Mouse (Mus musculus) adrenal gland, postnatal 36 days (tissue): Measurements from ENCODE around the gene Ebi3. TPM values are rescaled to one million over a fixed set of nuclear protein-coding genes. Genes with fewer than 3 reads are reported as not detected.
A peak's percentile ranks its signal among the peaks of the same experiment; 100 is the strongest.
"Not testable (repeated sequence)": the region's sequence is repeated elsewhere in the genome, so short reads cannot be mapped to it uniquely, and the experiment has no call there.

Experiments
- DNase-seq, 2 experiments: peaks; one replicate each; pipeline ENCODE4 v3.0.0; 2021; ENCODE audit warnings: mixed read lengths in 1 of 2
- long read RNA-seq, 2 experiments: library from polyadenylated mRNA; stranded (forward); transcript quantifications; one replicate each; pipeline ENCODE4 v2.0.0; 2021; ENCODE audit warnings: borderline sequencing depth in 2 of 2
- total RNA-seq, 2 experiments: library from RNA; stranded (reverse); gene quantifications; 2 replicates each; pipeline ENCODE4 v1.2.3; 2021

The Ebi3 gene
- 1 to 10 TPM; 1.1 to 1.5 TPM for total RNA-seq
- long read RNA-seq, experiment 1: 0 reads
- long read RNA-seq, experiment 2: 0 reads

- DNase-seq: no peak
These were observed at the start of gene Ebi3 for GRCm38 (mm10) chr17:55952447-55953027. TSS of gene Ebi3 (plus strand) at chr17:55952640.

GRCm38 (mm10) chr17:55903087-55903486, 49.4 kb upstream of the Ebi3 start:
- DNase-seq: no peak

GRCm38 (mm10) chr17:55903687-55904086, 48.8 kb upstream of the Ebi3 start:
- DNase-seq: no peak

GRCm38 (mm10) chr17:55904131-55904530, 48.3 kb upstream of the Ebi3 start:
- no peak for DNase-seq

- DNase-seq: no peak
These were observed 45.8 kb upstream of the Ebi3 start for GRCm38 (mm10) chr17:55906669-55907068.

GRCm38 (mm10) chr17:55931553-55932502, 20.6 kb upstream of the Ebi3 start:
- DNase-seq: peak; percentile 48 to 74

- no peak for DNase-seq
These were observed 19.8 kb upstream of the Ebi3 start for GRCm38 (mm10) chr17:55932635-55933034.

- no peak for DNase-seq
These were observed 19.2 kb upstream of the Ebi3 start for GRCm38 (mm10) chr17:55933191-55933590.

- DNase-seq: not testable (repeated sequence)
These were observed 8.0 kb upstream of the Ebi3 start for GRCm38 (mm10) chr17:55944387-55944865.

GRCm38 (mm10) chr17:55944866-55945682, 7.4 kb upstream of the Ebi3 start:
- peak; percentile 95 to 97 for DNase-seq

- DNase-seq: no peak
These were observed 6.7 kb upstream of the Ebi3 start for GRCm38 (mm10) chr17:55945696-55946095.

GRCm38 (mm10) chr17:55948647-55949046, 3.8 kb upstream of the Ebi3 start:
- no peak for DNase-seq

- peak in 1 of 2 experiments; percentile 47 for DNase-seq
These were observed 3.0 kb upstream of the Ebi3 start, which contains the start of gene Zfp119b for GRCm38 (mm10) chr17:55949400-55949799. TSS of gene Zfp119b (minus strand) at chr17:55949500.

- DNase-seq: no peak
These were observed 1.8 kb upstream of the Ebi3 start for GRCm38 (mm10) chr17:55950601-55951000.

- no peak for DNase-seq
These were observed 399 bp upstream of the Ebi3 start for GRCm38 (mm10) chr17:55952041-55952440.

- DNase-seq: no peak
These were observed 1.3 kb downstream of the Ebi3 start for GRCm38 (mm10) chr17:55953751-55954150.

- no peak for DNase-seq
These were observed 1.8 kb downstream of the Ebi3 start for GRCm38 (mm10) chr17:55954229-55954628.

GRCm38 (mm10) chr17:55956129-55956528, 3.7 kb downstream of the Ebi3 start:
- DNase-seq: peak; percentile 63

- DNase-seq: no peak
These were observed 4.2 kb downstream of the Ebi3 start for GRCm38 (mm10) chr17:55956591-55956990.

GRCm38 (mm10) chr17:55957168-55957567, 4.7 kb downstream of the Ebi3 start:
- peak; percentile 79 to 86 for DNase-seq

- no peak for DNase-seq
These were observed 5.5 kb downstream of the Ebi3 start for GRCm38 (mm10) chr17:55957726-55958583.
